Mouse (Mus musculus) heart, adult 2 months (tissue): Measurements from ENCODE around the gene Ppy. TPM values are rescaled to one million over a fixed set of nuclear protein-coding genes. Genes with fewer than 3 reads are reported as not detected.

Experiments
- DNase-seq, 2 experiments: peaks; one replicate each; pipeline ENCODE4 v3.0.0; 2021
- H3K27ac ChIP-seq: fragments of 200-600 bp; 2 replicates; pipeline ENCODE4 v1.8.1; 2022
- H3K27me3 ChIP-seq: fragments of 200-500 bp; 2 replicates; pipeline ENCODE4 v1.6.1; 2012; ENCODE audit warnings: mild to moderate bottlenecking, low read length, inconsistent platforms, mixed read lengths; ENCODE audit not compliant: control insufficient read depth, insufficient read depth
- H3K36me3 ChIP-seq: fragments of 200-500 bp; 2 replicates; pipeline ENCODE4 v1.6.1; 2012; ENCODE audit warnings: low read length, inconsistent platforms; ENCODE audit not compliant: control insufficient read depth, insufficient read depth
- H3K4me1 ChIP-seq: fragments of 200-500 bp; 2 replicates; pipeline ENCODE4 v1.6.1; 2011; ENCODE audit warnings: low read length; ENCODE audit not compliant: control insufficient read depth, insufficient read depth
- H3K4me3 ChIP-seq: fragments of 200-600 bp; 2 replicates; pipeline ENCODE4 v1.8.1; 2022
- H3K79me2 ChIP-seq: fragments of 200-500 bp; replicated peaks from 2 replicates; pipeline ENCODE4 v1.6.1; 2012; ENCODE audit warnings: mild to moderate bottlenecking, inconsistent platforms, low read length, moderate library complexity, mixed read lengths; ENCODE audit not compliant: control insufficient read depth, insufficient read depth
- H3K9ac ChIP-seq: fragments of 200-500 bp; 2 replicates; pipeline ENCODE4 v1.6.1; 2012; ENCODE audit warnings: low read depth, mild to moderate bottlenecking, control low read depth, inconsistent platforms, low read length, mixed read lengths
- CTCF ChIP-seq: fragments of 200-600 bp; IDR thresholded peaks from 2 replicates; pipeline ENCODE4 v1.8.1; 2022; ENCODE audit warnings: antibody characterized with exemption, mild to moderate bottlenecking, moderate library complexity
- EP300 ChIP-seq: fragments of 200-500 bp; IDR thresholded peaks from 2 replicates; pipeline ENCODE4 v1.6.1; 2011; ENCODE audit warnings: low read depth, low read length, control low read depth; ENCODE audit not compliant: insufficient read depth
- POLR2A ChIP-seq: fragments of 200-500 bp; IDR thresholded peaks from 2 replicates; pipeline ENCODE4 v1.6.1; 2011; ENCODE audit warnings: mild to moderate bottlenecking, low read depth, low read length, control low read depth; ENCODE audit not compliant: insufficient read depth
- WGBS: fragments of 180-500 bp; shearing (Covaris S2); methylation state at CpG from one replicate; pipeline ENCODE4 v1.1.7; 2018; 5-methylcytosine and 5-hydroxymethylcytosine counted together
- intact Hi-C: fragments of 180-260 bp; cut with DNase I; formaldehyde crosslinking; loops from one replicate; pipeline ENCODE4 v1.15.1; 2025
- long read RNA-seq: library from polyadenylated mRNA; stranded (forward); transcript quantifications from one replicate; pipeline ENCODE4 v2.0.0, GENCODE M21; 2021
- polyA plus RNA-seq: library from polyadenylated mRNA; depleted of rRNA; stranded (reverse); fragments of >200 nt; gene quantifications from 2 replicates; pipeline ENCODE4 v1.2.3, GENCODE M21; 2012; rRNA removed
- total RNA-seq, 2 experiments: library from RNA; stranded (reverse); gene quantifications; 2 replicates each; pipeline ENCODE4 v1.2.3; 2021

Ppy gene
- total RNA-seq (not detected), polyA plus RNA-seq (not detected in 2 replicates)
- long read RNA-seq = 0 reads

- Histone ChIP-seq H3K36me3 (no peaks in the 10 kb centered on the region), H3K4me1 (no peaks in the 10 kb centered on the region), H3K9ac (no peak within 1 kb of the TSS), H3K4me3 (no peak within 1 kb of the TSS), H3K27me3 (no peaks in the 10 kb centered on the region), H3K79me2 (no peaks in the 10 kb centered on the region), H3K27ac (no peak within 1 kb of the TSS)
- no peak for DNase-seq
- intact Hi-C loops = no loop called here
- 77% methylated on average over 4 of the region's 4 CpGs for WGBS
- TF ChIP-seq CTCF (no peak), POLR2A (no peak), EP300 (no peak)
These were observed at the start of gene Ppy for GRCm38 (mm10) chr11:102101219-102101618. TSS of gene Ppy (minus strand) at chr11:102101319.

GRCm38 (mm10) chr11:102147213-102147989 is 46.3 kb upstream of the Ppy start:
- H3K27me3 ChIP-seq = peaks cover 21% of the 10 kb centered on the region
- H3K4me1 ChIP-seq = no peaks in the 10 kb centered on the region
- TF ChIP-seq POLR2A = no peak
- no peak for TF ChIP-seq EP300
- no peak for TF ChIP-seq CTCF
- no peaks in the 10 kb centered on the region for H3K36me3 ChIP-seq
- H3K9ac ChIP-seq = no peak overlapping the region
- no peaks in the 10 kb centered on the region for H3K79me2 ChIP-seq
- intact Hi-C loops = no loop called here
- WGBS = 14% methylated on average over 34 of the region's 34 CpGs
- H3K27ac ChIP-seq = no peak overlapping the region
- DNase-seq = no peak
- no peak overlapping the region for H3K4me3 ChIP-seq

- Histone ChIP-seq H3K36me3 (no peaks in the 10 kb centered on the region), H3K27me3 (peaks cover 21% of the 10 kb centered on the region), H3K9ac (no peak overlapping the region), H3K27ac (no peak overlapping the region), H3K4me3 (no peak overlapping the region), H3K79me2 (no peaks in the 10 kb centered on the region), H3K4me1 (no peaks in the 10 kb centered on the region)
- no peak for DNase-seq
- TF ChIP-seq EP300 (no peak), POLR2A (no peak), CTCF (no peak)
- WGBS = 13% methylated on average over 17 of the region's 17 CpGs
- intact Hi-C loops = no loop called here
These were observed 45.4 kb upstream of the Ppy start for GRCm38 (mm10) chr11:102146531-102146930.

- Histone ChIP-seq H3K27me3 (peaks cover 21% of the 10 kb centered on the region), H3K9ac (no peak overlapping the region), H3K27ac (no peak overlapping the region), H3K4me3 (no peak overlapping the region), H3K79me2 (no peaks in the 10 kb centered on the region), H3K36me3 (no peaks in the 10 kb centered on the region), H3K4me1 (no peaks in the 10 kb centered on the region)
- no peak for DNase-seq
- intact Hi-C loops = no loop called here
- no peak for TF ChIP-seq EP300
- TF ChIP-seq POLR2A = no peak
- TF ChIP-seq CTCF = no peak
- 5% methylated on average over 16 of the region's 16 CpGs for WGBS
These were observed 44.9 kb upstream of the Ppy start for GRCm38 (mm10) chr11:102146005-102146404.

GRCm38 (mm10) chr11:102145471-102146001 is 44.4 kb upstream of the Ppy start, which contains the start of gene Nags:
TSS of gene Nags (plus strand) at chr11:102145513.
- 4% methylated on average over 50 of the region's 50 CpGs for WGBS
- Histone ChIP-seq H3K4me1 (no peaks in the 10 kb centered on the region), H3K36me3 (no peaks in the 10 kb centered on the region), H3K27ac (no peak within 1 kb of the TSS), H3K79me2 (no peaks in the 10 kb centered on the region), H3K27me3 (peaks cover 21% of the 10 kb centered on the region), H3K9ac (peak within 1 kb of the TSS; percentile 9; the same call in 1 of the 2 replicates), H3K4me3 (peak within 1 kb of the TSS; percentile 14; the same call in 1 of the 2 replicates)
- DNase-seq = no peak
- intact Hi-C loops = no loop called here
- TF ChIP-seq POLR2A (no peak), EP300 (no peak)

GRCm38 (mm10) chr11:102144957-102145470 is 43.9 kb upstream of the Ppy start:
- no peak overlapping the region for H3K9ac ChIP-seq
- DNase-seq = no peak

More at GRCm38 (mm10) chr11:102144957-102145470, 43.9 kb upstream of the Ppy start:
- intact Hi-C loops = no loop called here
- TF ChIP-seq POLR2A (no peak), CTCF (no peak), EP300 (no peak)
- Histone ChIP-seq H3K79me2 (no peaks in the 10 kb centered on the region), H3K27me3 (peaks cover 21% of the 10 kb centered on the region), H3K4me1 (no peaks in the 10 kb centered on the region), H3K4me3 (no peak overlapping the region), H3K36me3 (no peaks in the 10 kb centered on the region), H3K27ac (no peak overlapping the region)
- 35% methylated on average over 13 of the region's 13 CpGs for WGBS
